Mouse (Mus musculus): Measurements from ENCODE around the gene Ptcra.

DNA sequence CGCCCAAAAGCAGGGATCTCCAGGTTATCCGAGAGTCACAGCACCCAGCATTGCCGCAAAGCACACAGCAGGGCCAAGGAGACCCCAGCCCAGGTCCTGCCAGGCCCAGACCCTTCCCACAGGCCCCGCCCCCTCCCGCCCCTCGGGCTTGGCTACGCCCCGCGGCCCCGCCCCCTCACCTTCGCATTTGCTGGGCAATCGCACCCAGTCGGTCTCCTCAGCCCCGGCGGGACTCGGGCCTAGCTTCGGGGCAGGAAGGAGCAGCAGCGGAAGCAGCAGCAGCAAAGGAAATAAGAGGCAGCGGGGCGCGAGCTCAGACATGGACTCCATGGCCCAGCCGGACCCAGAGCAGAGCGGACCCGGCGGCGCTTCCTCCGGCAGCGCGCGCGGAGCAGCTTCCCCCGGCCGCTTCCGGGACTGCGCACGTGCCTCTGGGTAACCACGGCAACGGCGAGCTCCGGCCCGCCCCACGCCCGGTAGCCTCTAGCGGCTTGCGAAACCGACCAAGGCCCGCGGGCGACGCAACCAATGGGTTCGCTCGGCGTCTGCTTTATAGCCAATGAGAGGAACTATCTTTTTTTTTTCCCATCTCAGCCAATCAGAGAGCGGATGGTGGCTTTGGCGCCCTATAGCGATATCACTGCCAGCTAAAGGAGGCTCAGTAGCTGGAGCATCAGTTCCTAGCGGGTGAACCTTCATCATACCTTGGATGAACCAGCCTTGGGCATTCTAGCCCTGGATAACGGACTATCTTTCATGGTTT lies 11.5 kb downstream of the Ptcra start, which contains the start of gene Cnpy3:
- TF ChIP-seq CTCF (IDR thresholded peaks at IDR 0.05; ENCODE audit: control insufficient read depth, insufficient read depth, insufficient replicate concordance, low read depth, low read length) = no peak
- TF ChIP-seq POLR2A (IDR thresholded peaks at IDR 0.05; ENCODE audit: control insufficient read depth, low read depth, low read length) = peak; percentile 73
